Mouse (Mus musculus): ENCODE results near the gene Hmgb1. TPM values are rescaled to one million over a fixed set of nuclear protein-coding genes. Genes with fewer than 3 reads are reported as not detected.

The Hmgb1 gene
- polyA plus RNA-seq, 1 experiment from 2014 or later, result 1,906 TPM

- no peaks in the 10 kb centered on the region for H3K27me3 ChIP-seq
- no peak overlapping the region for H3K4me2 ChIP-seq
- H3K27ac ChIP-seq, result no peak overlapping the region
- 73% methylated on average over 2 of the region's 2 CpGs for WGBS
- no peak overlapping the region for H3K4me3 ChIP-seq (replicated peaks)
- H3K9me3 ChIP-seq, result no peaks in the 10 kb centered on the region
- no peaks in the 10 kb centered on the region for H3K36me3 ChIP-seq (replicated peaks)
- no peaks in the 10 kb centered on the region for H3K4me1 ChIP-seq
- ATAC-seq (ENCODE audit: low FRiP score), result no peak
- H3K9ac ChIP-seq, result no peak overlapping the region
Measured at GRCm38 (mm10) chr5:149089860-149090259, 94.4 kb downstream of the Hmgb1 start.

- Histone ChIP-seq H3K27ac (no peak overlapping the region), H3K4me2 (no peak overlapping the region), H3K4me1 (no peaks in the 10 kb centered on the region), H3K9ac (no peak overlapping the region), H3K27me3 (no peaks in the 10 kb centered on the region), H3K9me3 (no peaks in the 10 kb centered on the region), H3K4me3 (replicated peaks) (no peak overlapping the region), H3K36me3 (replicated peaks) (no peaks in the 10 kb centered on the region)
- no peak for ATAC-seq (ENCODE audit: low FRiP score)
- 92% methylated on average over 5 of the region's 5 CpGs for WGBS
Measured at GRCm38 (mm10) chr5:149089456-149089855, 94.8 kb downstream of the Hmgb1 start.

- ATAC-seq (ENCODE audit: low FRiP score), result no peak
- Histone ChIP-seq H3K4me2 (no peak overlapping the region), H3K4me3 (replicated peaks) (no peak overlapping the region), H3K27me3 (no peaks in the 10 kb centered on the region), H3K27ac (no peak overlapping the region), H3K36me3 (replicated peaks) (no peaks in the 10 kb centered on the region), H3K4me1 (no peaks in the 10 kb centered on the region), H3K9ac (no peak overlapping the region), H3K9me3 (no peaks in the 10 kb centered on the region)
- 87% methylated on average over 6 of the region's 6 CpGs for WGBS
Measured at GRCm38 (mm10) chr5:149088891-149089290, 95.4 kb downstream of the Hmgb1 start.

GRCm38 (mm10) chr5:149088149-149088548, 96.1 kb downstream of the Hmgb1 start:
- Histone ChIP-seq H3K9ac (no peak overlapping the region), H3K4me2 (no peak overlapping the region), H3K4me3 (replicated peaks) (no peak overlapping the region), H3K4me1 (no peaks in the 10 kb centered on the region), H3K27me3 (no peaks in the 10 kb centered on the region), H3K9me3 (no peaks in the 10 kb centered on the region), H3K27ac (no peak overlapping the region), H3K36me3 (replicated peaks) (no peaks in the 10 kb centered on the region)
- WGBS, result 73% methylated on average over 3 of the region's 3 CpGs
- no peak for ATAC-seq (ENCODE audit: low FRiP score)

- 91% methylated on average over 10 of the region's 10 CpGs for WGBS
Measured at GRCm38 (mm10) chr5:149086382-149087244, 97.7 kb downstream of the Hmgb1 start.

GRCm38 (mm10) chr5:149080466-149080865, 103.8 kb downstream of the Hmgb1 start:
- Histone ChIP-seq H3K9me3 (no peaks in the 10 kb centered on the region), H3K9ac (no peak overlapping the region), H3K4me2 (no peak overlapping the region), H3K36me3 (replicated peaks) (no peaks in the 10 kb centered on the region), H3K4me1 (0 out of 2 replicates have a peak, but pooled peaks cover 9% of the 10 kb centered on the region), H3K27me3 (peaks cover 11% of the 10 kb centered on the region; the same call in 1 of the 2 replicates), H3K4me3 (replicated peaks) (no peak overlapping the region), H3K27ac (no peak overlapping the region)
- WGBS, result 94% methylated on average over 8 of the region's 8 CpGs
- ATAC-seq (ENCODE audit: low FRiP score), result no peak

More at GRCm38 (mm10) chr5:149086382-149087244, 97.7 kb downstream of the Hmgb1 start:
- no peaks in the 10 kb centered on the region for H3K36me3 ChIP-seq (replicated peaks)
- ATAC-seq (ENCODE audit: low FRiP score), result no peak
- no peaks in the 10 kb centered on the region for H3K27me3 ChIP-seq
- no peaks in the 10 kb centered on the region for H3K9me3 ChIP-seq
- H3K27ac ChIP-seq, result no peak overlapping the region
- no peak overlapping the region for H3K9ac ChIP-seq
- no peak overlapping the region for H3K4me2 ChIP-seq
- H3K4me1 ChIP-seq, result no peaks in the 10 kb centered on the region
- no peak overlapping the region for H3K4me3 ChIP-seq (replicated peaks)

GRCm38 (mm10) chr5:149079758-149080150, 104.5 kb downstream of the Hmgb1 start:
- Histone ChIP-seq H3K4me2 (no peak overlapping the region), H3K27ac (no peak overlapping the region), H3K4me3 (replicated peaks) (no peak overlapping the region), H3K27me3 (peaks cover 11% of the 10 kb centered on the region; the same call in 1 of the 2 replicates), H3K9ac (no peak overlapping the region), H3K4me1 (0 out of 2 replicates have a peak, but pooled peaks cover 9% of the 10 kb centered on the region), H3K9me3 (no peaks in the 10 kb centered on the region), H3K36me3 (replicated peaks) (no peaks in the 10 kb centered on the region)
- WGBS, result 41% methylated on average over 7 of the region's 7 CpGs
- ATAC-seq (ENCODE audit: low FRiP score), result no peak

GRCm38 (mm10) chr5:149079018-149079757, 105.1 kb downstream of the Hmgb1 start:
- H3K36me3 ChIP-seq (replicated peaks), result no peaks in the 10 kb centered on the region
- no peak overlapping the region for H3K27ac ChIP-seq
- H3K4me3 ChIP-seq (replicated peaks), result no peak overlapping the region
- H3K27me3 ChIP-seq, result peaks cover 11% of the 10 kb centered on the region; the same call in 1 of the 2 replicates
- 16% methylated on average over 18 of the region's 18 CpGs for WGBS
- no peak overlapping the region for H3K4me2 ChIP-seq
- H3K9ac ChIP-seq, result no peak overlapping the region
- no peaks in the 10 kb centered on the region for H3K9me3 ChIP-seq
- no peak for ATAC-seq (ENCODE audit: low FRiP score)
- 0 out of 2 replicates have a peak, but pooled peaks cover 9% of the 10 kb centered on the region for H3K4me1 ChIP-seq

GRCm38 (mm10) chr5:149077136-149077535, 107.2 kb downstream of the Hmgb1 start:
- ATAC-seq (ENCODE audit: low FRiP score), result no peak
- H3K4me1 ChIP-seq, result 0 out of 2 replicates have a peak, but pooled peaks cover 9% of the 10 kb centered on the region

GRCm38 (mm10) chr5:149071546-149071945, 112.7 kb downstream of the Hmgb1 start:
- no peak for ATAC-seq (ENCODE audit: low FRiP score)
- Histone ChIP-seq H3K4me2 (no peak overlapping the region), H3K27ac (no peak overlapping the region), H3K36me3 (replicated peaks) (no peaks in the 10 kb centered on the region), H3K4me1 (no peaks in the 10 kb centered on the region), H3K9me3 (no peaks in the 10 kb centered on the region), H3K4me3 (replicated peaks) (no peak overlapping the region), H3K9ac (no peak overlapping the region), H3K27me3 (no peaks in the 10 kb centered on the region)
- WGBS, result 98% methylated on average over 5 of the region's 5 CpGs

More at GRCm38 (mm10) chr5:149077136-149077535, 107.2 kb downstream of the Hmgb1 start:
- H3K27me3 ChIP-seq, result peaks cover 11% of the 10 kb centered on the region; the same call in 1 of the 2 replicates
- H3K27ac ChIP-seq, result no peak overlapping the region
- no peak overlapping the region for H3K4me2 ChIP-seq
- WGBS, result 90% methylated on average over 8 of the region's 8 CpGs
- no peak overlapping the region for H3K4me3 ChIP-seq (replicated peaks)
- no peaks in the 10 kb centered on the region for H3K36me3 ChIP-seq (replicated peaks)
- no peaks in the 10 kb centered on the region for H3K9me3 ChIP-seq
- H3K9ac ChIP-seq, result no peak overlapping the region

- WGBS, result 93% methylated on average over 10 of the region's 10 CpGs
- H3K9me3 ChIP-seq, result no peaks in the 10 kb centered on the region
- H3K4me3 ChIP-seq (replicated peaks), result no peak overlapping the region
- no peak overlapping the region for H3K9ac ChIP-seq
- H3K4me1 ChIP-seq, result no peaks in the 10 kb centered on the region
- no peak for ATAC-seq (ENCODE audit: low FRiP score)
- H3K4me2 ChIP-seq, result no peak overlapping the region
- H3K27me3 ChIP-seq, result no peaks in the 10 kb centered on the region
- H3K36me3 ChIP-seq (replicated peaks), result no peaks in the 10 kb centered on the region
- H3K27ac ChIP-seq, result no peak overlapping the region
Measured at GRCm38 (mm10) chr5:149068745-149069144, 115.5 kb downstream of the Hmgb1 start.

- no peak overlapping the region for H3K4me3 ChIP-seq (replicated peaks)
- no peaks in the 10 kb centered on the region for H3K4me1 ChIP-seq
- WGBS, result 87% methylated on average over 17 of the region's 17 CpGs
- H3K4me2 ChIP-seq, result no peak overlapping the region
- no peak for ATAC-seq (ENCODE audit: low FRiP score)
- H3K27me3 ChIP-seq, result no peaks in the 10 kb centered on the region
- H3K27ac ChIP-seq, result no peak overlapping the region
- H3K9ac ChIP-seq, result no peak overlapping the region
- H3K36me3 ChIP-seq (replicated peaks), result no peaks in the 10 kb centered on the region
- no peaks in the 10 kb centered on the region for H3K9me3 ChIP-seq
Measured at GRCm38 (mm10) chr5:149068247-149068740, 116.0 kb downstream of the Hmgb1 start.

Data from forebrain, embryonic 12.5 days (tissue).